Mouse (Mus musculus) adipocyte (in vitro differentiated cells): ENCODE data around the gene Fxr1.
"Not testable (repeated sequence)": the region's sequence is repeated elsewhere in the genome, so short reads cannot be mapped to it uniquely, and the experiment has no call there.

Source experiments
- DNase-seq: peaks from one replicate; pipeline ENCODE4 v3.0.0-alpha.2; 2016; ENCODE audit warnings: low spot score

Fxr1 gene

GRCm38 (mm10) chr3:34019540-34020381 is at the start of gene Fxr1:
Fxr1 (plus strand) TSS chr3:34019943.
- peak; percentile 83 for DNase-seq

- DNase-seq: no peak
Measured at GRCm38 (mm10) chr3:33979395-33979794, 40.3 kb upstream of the Fxr1 start.

- no peak for DNase-seq
Measured at GRCm38 (mm10) chr3:33982746-33983145, 37.0 kb upstream of the Fxr1 start.

- DNase-seq: no peak
Measured at GRCm38 (mm10) chr3:33989302-33989701, 30.4 kb upstream of the Fxr1 start.

GRCm38 (mm10) chr3:33990451-33990850 is 29.3 kb upstream of the Fxr1 start:
- DNase-seq: no peak

- DNase-seq: no peak
Measured at GRCm38 (mm10) chr3:33990921-33991320, 28.8 kb upstream of the Fxr1 start.

- no peak for DNase-seq
Measured at GRCm38 (mm10) chr3:33993421-33994126, 26.2 kb upstream of the Fxr1 start.

- no peak for DNase-seq
Measured at GRCm38 (mm10) chr3:33994127-33994488, 25.6 kb upstream of the Fxr1 start.

- not testable (repeated sequence) for DNase-seq
Measured at GRCm38 (mm10) chr3:34001691-34002090, 18.1 kb upstream of the Fxr1 start.

- DNase-seq: no peak
Measured at GRCm38 (mm10) chr3:34003860-34004259, 15.9 kb upstream of the Fxr1 start.

GRCm38 (mm10) chr3:34006301-34006700 is 13.4 kb upstream of the Fxr1 start:
- DNase-seq: no peak

- DNase-seq: no peak
Measured at GRCm38 (mm10) chr3:34006824-34007223, 12.9 kb upstream of the Fxr1 start.

GRCm38 (mm10) chr3:34007611-34008010 is 12.1 kb upstream of the Fxr1 start:
- no peak for DNase-seq

- peak; percentile 56 for DNase-seq
Measured at GRCm38 (mm10) chr3:34008191-34008590, 11.6 kb upstream of the Fxr1 start.

GRCm38 (mm10) chr3:34020382-34021258 is 877 bp downstream of the Fxr1 start:
- peak; percentile 33 for DNase-seq

GRCm38 (mm10) chr3:34021259-34021828 is 1.6 kb downstream of the Fxr1 start:
- no peak for DNase-seq

GRCm38 (mm10) chr3:34028935-34029334 is 9.2 kb downstream of the Fxr1 start:
- DNase-seq: no peak

- no peak for DNase-seq
Measured at GRCm38 (mm10) chr3:34030601-34031000, 10.9 kb downstream of the Fxr1 start.

- DNase-seq: no peak
Measured at GRCm38 (mm10) chr3:34033720-34034364, 14.1 kb downstream of the Fxr1 start.

GRCm38 (mm10) chr3:34034803-34035202 is 15.1 kb downstream of the Fxr1 start:
- DNase-seq: no peak

- no peak for DNase-seq
Measured at GRCm38 (mm10) chr3:34035706-34036105, 16.0 kb downstream of the Fxr1 start.

GRCm38 (mm10) chr3:34041990-34042389 is 22.2 kb downstream of the Fxr1 start:
- DNase-seq: no peak
